Mouse (Mus musculus) duodenum, adult 2 months (tissue): Measurements from ENCODE around the gene Gm6034. TPM values are rescaled to one million over a fixed set of nuclear protein-coding genes. Genes with fewer than 3 reads are reported as not detected.

Experiments
- polyA plus RNA-seq: library from polyadenylated mRNA; depleted of rRNA; stranded (reverse); fragments of >200 nt; gene quantifications from 2 replicates; pipeline ENCODE4 v1.2.3, GENCODE M21; 2012; ENCODE audit warnings: low replicate concordance; rRNA removed

Gm6034 gene
- polyA plus RNA-seq: not detected in 2 replicates

GRCm38 (mm10) chr17:36042610-36043169 lies at the start of gene Gm6034, which contains the start of gene H2-T22:
TSS of gene Gm6034 (plus strand) at chr17:36042961.
TSS of gene H2-T22 (minus strand) at chr17:36042747.

GRCm38 (mm10) chr17:36020191-36021073 lies 22.3 kb upstream of the Gm6034 start, which contains the start of gene H2-T24:
TSS of gene H2-T24 (minus strand) at chr17:36020560.

GRCm38 (mm10) chr17:36032351-36032875 lies 10.3 kb upstream of the Gm6034 start, which contains the start of gene H2-T23:
TSS of gene H2-T23 (minus strand) at chr17:36032855.

GRCm38 (mm10) chr17:36058362-36058761 lies 15.6 kb downstream of the Gm6034 start, which contains the start of gene Gm11127:
TSS of gene Gm11127 (minus strand) at chr17:36058371.

Other genes with a start within 250 kb of the Gm6034 start
- 20.3 and 22.3 TPM in 2 replicates for gene Ier3, start 221.3 kb upstream of the Gm6034 start, polyA plus RNA-seq
- 39.8 and 40.1 TPM in 2 replicates for gene Flot1, start 219.7 kb upstream of the Gm6034 start, polyA plus RNA-seq
- gene Tubb5, start 204.7 kb upstream of the Gm6034 start, polyA plus RNA-seq: 105 and 114 TPM in 2 replicates
- gene Mdc1, start 201.4 kb upstream of the Gm6034 start, polyA plus RNA-seq: 1.4 and 3.0 TPM in 2 replicates
- 13.6 and 21.1 TPM in 2 replicates for gene Nrm, start 181.6 kb upstream of the Gm6034 start, polyA plus RNA-seq
- 16.2 and 25.7 TPM in 2 replicates for gene Ppp1r18, start 177.4 kb upstream of the Gm6034 start, polyA plus RNA-seq
- 36.5 and 59.4 TPM in 2 replicates for gene Dhx16, start 163.1 kb upstream of the Gm6034 start, polyA plus RNA-seq
- gene 2310061I04Rik, start 145.5 kb upstream of the Gm6034 start, polyA plus RNA-seq: 180 and 283 TPM in 2 replicates
- 47.1 and 64.0 TPM in 2 replicates for gene Atat1, start 132.9 kb upstream of the Gm6034 start, polyA plus RNA-seq
- gene Mrps18b, start 126.6 kb upstream of the Gm6034 start, polyA plus RNA-seq: 74.3 and 76.9 TPM in 2 replicates
- gene Ppp1r10, start 126.5 kb upstream of the Gm6034 start, polyA plus RNA-seq: 25.8 and 36.2 TPM in 2 replicates
- gene Abcf1, start 73.2 kb upstream of the Gm6034 start, polyA plus RNA-seq: 60.3 and 89.7 TPM in 2 replicates
- 17.2 and 34.2 TPM in 2 replicates for gene Gnl1, start 63.1 kb upstream of the Gm6034 start, polyA plus RNA-seq
- gene Prr3, start 62.7 kb upstream of the Gm6034 start, polyA plus RNA-seq: 8.2 and 8.5 TPM in 2 replicates
- 1.2 and 1.9 TPM in 2 replicates for gene H2-T24, start 22.4 kb upstream of the Gm6034 start, polyA plus RNA-seq
- gene H2-T23, start 10.1 kb upstream of the Gm6034 start, polyA plus RNA-seq: 247 and 672 TPM in 2 replicates
- gene H2-T22, start 214 bp upstream of the Gm6034 start, polyA plus RNA-seq: 22.4 and 45.9 TPM in 2 replicates
- 46.7 and 279 TPM in 2 replicates for gene Gm11127, start 15.4 kb downstream of the Gm6034 start, polyA plus RNA-seq
- gene Gm19684, start 78.7 kb downstream of the Gm6034 start, polyA plus RNA-seq: 0.06 TPM in 2 replicates
- 12.6 and 15.9 TPM in 2 replicates for gene Gm7030, start 86.5 kb downstream of the Gm6034 start, polyA plus RNA-seq
- 99.5 and 293 TPM in 2 replicates for gene Gm8909, start 125.6 kb downstream of the Gm6034 start, polyA plus RNA-seq
- gene H2-T3, start 147.3 kb downstream of the Gm6034 start, polyA plus RNA-seq: 118 and 133 TPM in 2 replicates
- 132 and 151 TPM in 2 replicates for gene Rpp21, start 215.1 kb downstream of the Gm6034 start, polyA plus RNA-seq
- 5.3 and 8.0 TPM in 2 replicates for gene Trim39, start 229.3 kb downstream of the Gm6034 start, polyA plus RNA-seq
- not detected in 2 replicates for gene H2-M10.2, start 243.5 kb downstream of the Gm6034 start, polyA plus RNA-seq